Mouse (Mus musculus) cerebellum, adult 2 months (tissue): ENCODE measurements around the gene Dok7. TPM values are rescaled to one million over a fixed set of nuclear protein-coding genes. Genes with fewer than 3 reads are reported as not detected.
A peak's percentile ranks its signal among the peaks of the same experiment; 100 is the strongest.

Experiments used
- DNase-seq, 2 experiments: peaks; one replicate each; pipeline ENCODE4 v3.0.0; 2021
- H3K27ac ChIP-seq: fragments of 200-500 bp; 2 replicates; pipeline ENCODE4 v1.5.1; 2012; ENCODE audit warnings: low read length, control low read depth, inconsistent platforms; ENCODE audit not compliant: insufficient read depth
- H3K27me3 ChIP-seq: fragments of 200-500 bp; 2 replicates; pipeline ENCODE4 v1.6.1; 2012; ENCODE audit warnings: inconsistent platforms, mild to moderate bottlenecking, low read length, moderate library complexity; ENCODE audit not compliant: control insufficient read depth, insufficient read depth
- H3K4me1 ChIP-seq: fragments of 200-500 bp; 2 replicates; pipeline ENCODE4 v1.6.1; 2011; ENCODE audit warnings: low read length; ENCODE audit not compliant: control insufficient read depth, insufficient read depth
- H3K4me3 ChIP-seq: fragments of 200-500 bp; replicated peaks from 2 replicates; pipeline ENCODE3; 2011; ENCODE audit warnings: mild to moderate bottlenecking, low read depth, low read length, control low read depth; ENCODE audit not compliant: insufficient read depth
- CTCF ChIP-seq: fragments of 200-500 bp; IDR thresholded peaks from 2 replicates; pipeline ENCODE4 v1.5.1; 2011; ENCODE audit warnings: low read depth, mild to moderate bottlenecking, control low read depth, low read length, moderate library complexity, borderline replicate concordance; ENCODE audit not compliant: insufficient read depth
- POLR2A ChIP-seq: fragments of 200-500 bp; IDR thresholded peaks from 2 replicates; pipeline ENCODE4 v1.6.1; 2011; ENCODE audit warnings: low read length, control low read depth, borderline replicate concordance; ENCODE audit not compliant: insufficient read depth
- WGBS: fragments of 180-500 bp; shearing (Covaris S2); methylation state at CpG from one replicate; pipeline ENCODE4 v1.1.7; 2018; 5-methylcytosine and 5-hydroxymethylcytosine counted together
- polyA plus RNA-seq: library from polyadenylated mRNA; depleted of rRNA; stranded (reverse); fragments of >200 nt; gene quantifications from 2 replicates; pipeline ENCODE4 v1.2.3, GENCODE M21; 2012

The Dok7 gene
- polyA plus RNA-seq, 1 experiment = 19.0 TPM

- WGBS = 92% methylated on average over 3 of the region's 3 CpGs
- TF ChIP-seq CTCF (no peak), POLR2A (no peak)
- H3K27me3 ChIP-seq = no peaks in the 10 kb centered on the region
- peaks cover 6% of the 10 kb centered on the region for H3K4me1 ChIP-seq
- DNase-seq = no peak
- no peak overlapping the region for H3K4me3 ChIP-seq
- H3K27ac ChIP-seq = no peak overlapping the region
These were observed 3.5 kb downstream of the Dok7 start for GRCm38 (mm10) chr5:35060098-35060497.

- H3K4me3 ChIP-seq = no peak overlapping the region
- 97% methylated on average over 2 of the region's 2 CpGs for WGBS
- H3K27ac ChIP-seq = no peak overlapping the region
- no peaks in the 10 kb centered on the region for H3K27me3 ChIP-seq
- peaks cover 16% of the 10 kb centered on the region for H3K4me1 ChIP-seq
- no peak for DNase-seq
- TF ChIP-seq POLR2A = no peak
- no peak for TF ChIP-seq CTCF
These were observed 13.3 kb downstream of the Dok7 start for GRCm38 (mm10) chr5:35069841-35070240.

GRCm38 (mm10) chr5:35070314-35070713 is 13.7 kb downstream of the Dok7 start:
- Histone ChIP-seq H3K4me3 (no peak overlapping the region), H3K4me1 (peaks cover 17% of the 10 kb centered on the region), H3K27me3 (no peaks in the 10 kb centered on the region), H3K27ac (no peak overlapping the region)
- DNase-seq = no peak
- 91% methylated on average over 8 of the region's 8 CpGs for WGBS
- TF ChIP-seq CTCF (no peak), POLR2A (no peak)

GRCm38 (mm10) chr5:35070953-35071352 is 14.4 kb downstream of the Dok7 start:
- no peak overlapping the region for H3K4me3 ChIP-seq
- TF ChIP-seq CTCF (no peak), POLR2A (no peak)
- H3K27ac ChIP-seq = no peak overlapping the region
- H3K27me3 ChIP-seq = no peaks in the 10 kb centered on the region
- no peak for DNase-seq
- WGBS = 61% methylated on average over 7 of the region's 7 CpGs
- H3K4me1 ChIP-seq = peaks cover 18% of the 10 kb centered on the region

GRCm38 (mm10) chr5:35071855-35072254 is 15.3 kb downstream of the Dok7 start:
- no peak for TF ChIP-seq POLR2A
- no peak for TF ChIP-seq CTCF
- no peak overlapping the region for H3K27ac ChIP-seq
- no peak for DNase-seq
- H3K27me3 ChIP-seq = no peaks in the 10 kb centered on the region
- 99% methylated on average over 6 of the region's 6 CpGs for WGBS
- H3K4me1 ChIP-seq = peaks cover 23% of the 10 kb centered on the region
- no peak overlapping the region for H3K4me3 ChIP-seq

- H3K27me3 ChIP-seq = no peaks in the 10 kb centered on the region
- H3K4me1 ChIP-seq = peaks cover 23% of the 10 kb centered on the region
- no peak for DNase-seq
- 84% methylated on average over 11 of the region's 11 CpGs for WGBS
- TF ChIP-seq CTCF = no peak
- TF ChIP-seq POLR2A = no peak
- H3K4me3 ChIP-seq = no peak overlapping the region
- no peak overlapping the region for H3K27ac ChIP-seq
These were observed 16.7 kb downstream of the Dok7 start for GRCm38 (mm10) chr5:35073235-35073634.

GRCm38 (mm10) chr5:35073992-35074391 is 17.4 kb downstream of the Dok7 start:
- WGBS = 12% methylated on average over 9 of the region's 9 CpGs
- no peak overlapping the region for H3K27ac ChIP-seq
- no peak overlapping the region for H3K4me3 ChIP-seq
- H3K4me1 ChIP-seq = peaks cover 23% of the 10 kb centered on the region
- TF ChIP-seq POLR2A (no peak), CTCF (no peak)
- no peaks in the 10 kb centered on the region for H3K27me3 ChIP-seq
- DNase-seq = peak; percentile 65 to 78

GRCm38 (mm10) chr5:35076369-35076768 is 19.8 kb downstream of the Dok7 start:
- WGBS = 78% methylated on average over 1 of the region's 1 CpGs
- Histone ChIP-seq H3K4me3 (no peak overlapping the region), H3K27ac (no peak overlapping the region), H3K4me1 (peaks cover 23% of the 10 kb centered on the region), H3K27me3 (no peaks in the 10 kb centered on the region)
- TF ChIP-seq POLR2A (no peak), CTCF (no peak)
- no peak for DNase-seq

GRCm38 (mm10) chr5:35079101-35079500 is 22.5 kb downstream of the Dok7 start:
- WGBS = 61% methylated on average over 18 of the region's 18 CpGs
- TF ChIP-seq CTCF (no peak), POLR2A (no peak)
- Histone ChIP-seq H3K27ac (no peak overlapping the region), H3K4me3 (no peak overlapping the region), H3K4me1 (peaks cover 14% of the 10 kb centered on the region), H3K27me3 (no peaks in the 10 kb centered on the region)
- peak; percentile 43 to 45 for DNase-seq
